Mouse (Mus musculus): Measurements from ENCODE around the gene Arr3. TPM values are rescaled to one million over a fixed set of nuclear protein-coding genes. Genes with fewer than 3 reads are reported as not detected.

Arr3 gene
- polyA plus RNA-seq, 1 experiment = not detected

DNA sequence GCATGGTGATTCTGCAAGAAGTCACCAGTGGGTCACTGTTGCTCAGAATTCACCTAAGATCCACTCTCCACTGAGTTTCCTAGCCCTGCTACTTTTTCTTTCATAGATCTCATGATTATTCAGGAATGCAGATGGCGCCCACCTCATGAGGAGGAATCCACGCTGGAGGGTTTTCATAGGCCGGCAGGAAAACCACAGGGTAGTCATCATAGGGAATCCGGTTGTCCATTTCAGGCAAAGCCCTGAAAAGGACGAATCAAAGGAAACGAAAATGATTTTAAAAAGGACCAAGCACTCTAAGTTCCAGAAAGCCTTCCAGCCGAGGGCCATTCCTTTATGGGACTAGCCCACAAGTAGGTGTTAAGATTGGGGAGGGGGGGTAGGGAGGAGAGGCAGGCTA lies 19.8 kb downstream of the Arr3 start:
- no peak for TF ChIP-seq POLR2A (IDR thresholded peaks at IDR 0.05; ENCODE audit: insufficient read depth, low read depth, low read length)
- no peak for TF ChIP-seq CTCF (IDR thresholded peaks at IDR 0.05; ENCODE audit: insufficient read depth, low read depth, low read length)
- WGBS = 30% methylated on average over 7 of the region's 7 CpGs
- peaks cover 4% of the 10 kb centered on the region; the same call in 1 of the 2 replicates for H3K4me1 ChIP-seq (ENCODE audit: control insufficient read depth, insufficient read depth, low read length)
- peak overlapping the region; percentile 57; the same call in 1 of the 2 replicates for H3K4me3 ChIP-seq (ENCODE audit: insufficient read depth, low read depth, low read length)
- no peak overlapping the region for H3K27ac ChIP-seq (ENCODE audit: insufficient read depth, low read depth, low read length)

GRCm38 (mm10) chrX:100625546-100625801 lies 20.2 kb downstream of the Arr3 start, which contains the start of gene Kif4:
Gene Kif4, plus strand, starts transcription at chrX:100625737.
- Histone ChIP-seq H3K27ac (ENCODE audit: insufficient read depth, low read depth, low read length) (no peak within 1 kb of the TSS; the same call in 1 of the 2 replicates), H3K4me1 (ENCODE audit: control insufficient read depth, insufficient read depth, low read length) (peaks cover 4% of the 10 kb centered on the region; the same call in 1 of the 2 replicates), H3K4me3 (ENCODE audit: insufficient read depth, low read depth, low read length) (peak within 1 kb of the TSS; percentile 57)
- 18% methylated on average over 3 of the region's 3 CpGs for WGBS
- TF ChIP-seq POLR2A (IDR thresholded peaks at IDR 0.05; ENCODE audit: insufficient read depth, low read depth, low read length) = no peak
- TF ChIP-seq CTCF (IDR thresholded peaks at IDR 0.05; ENCODE audit: insufficient read depth, low read depth, low read length) = no peak

DNA sequence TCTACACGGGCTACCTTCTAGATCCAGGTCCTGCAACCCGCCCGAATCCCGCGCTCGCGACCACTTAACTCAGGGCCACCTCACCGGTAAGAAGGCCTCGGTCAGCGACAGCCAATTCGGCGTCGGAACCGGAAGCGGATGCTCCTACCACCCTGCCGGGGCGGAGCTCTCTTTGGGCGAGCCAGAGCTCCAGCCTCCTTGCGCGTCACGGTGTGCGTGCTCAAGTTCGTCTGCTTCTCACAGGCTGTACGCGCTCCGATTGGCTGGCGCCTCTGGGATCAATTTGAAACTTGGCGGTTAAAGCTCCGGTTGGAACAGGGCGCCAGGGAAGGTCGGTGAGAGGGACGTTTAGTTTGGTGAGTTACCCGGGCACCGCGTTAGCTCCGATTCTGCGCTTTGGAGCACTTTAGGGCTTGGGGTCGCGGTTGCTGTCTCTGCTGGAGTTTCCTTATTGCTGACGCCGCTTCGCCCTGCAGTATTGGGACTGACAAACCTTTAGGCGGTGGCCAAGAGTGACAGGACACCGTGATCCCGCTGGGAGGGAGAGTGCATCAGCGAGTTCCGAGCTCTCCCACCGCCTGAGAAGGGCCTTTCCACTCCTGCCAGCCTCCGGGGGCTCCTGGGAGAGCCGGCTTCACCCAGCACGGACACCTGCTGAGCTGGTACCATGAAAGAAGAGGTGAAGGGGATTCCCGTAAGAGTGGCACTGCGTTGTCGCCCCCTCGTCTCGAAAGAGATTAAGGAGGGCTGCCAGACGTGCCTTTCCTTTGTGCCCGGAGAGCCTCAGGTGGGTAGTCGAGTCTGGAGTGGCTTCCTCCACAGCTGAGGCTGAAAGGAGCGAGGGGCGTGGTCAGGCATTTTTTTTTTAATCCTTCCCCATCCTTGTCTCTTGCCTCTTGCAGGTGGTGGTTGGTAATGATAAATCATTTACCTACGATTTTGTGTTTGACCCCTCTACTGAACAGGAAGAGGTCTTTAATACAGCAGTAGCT lies 20.8 kb downstream of the Arr3 start, which contains the start of gene Pdzd11:
Gene Pdzd11, minus strand, starts transcription at position 767 of the 992 bp plus-strand sequence.
- 15% methylated on average over 62 of the region's 62 CpGs for WGBS
- peaks cover 4% of the 10 kb centered on the region; the same call in 1 of the 2 replicates for H3K4me1 ChIP-seq (ENCODE audit: control insufficient read depth, insufficient read depth, low read length)
- H3K4me3 ChIP-seq (ENCODE audit: insufficient read depth, low read depth, low read length) = peak within 1 kb of the TSS; percentile 57
- TF ChIP-seq POLR2A (IDR thresholded peaks at IDR 0.05; ENCODE audit: insufficient read depth, low read depth, low read length) (no peak), CTCF (IDR thresholded peaks at IDR 0.05; ENCODE audit: insufficient read depth, low read depth, low read length) (no peak)
- H3K27ac ChIP-seq (ENCODE audit: insufficient read depth, low read depth, low read length) = no peak within 1 kb of the TSS; the same call in 1 of the 2 replicates

DNA sequence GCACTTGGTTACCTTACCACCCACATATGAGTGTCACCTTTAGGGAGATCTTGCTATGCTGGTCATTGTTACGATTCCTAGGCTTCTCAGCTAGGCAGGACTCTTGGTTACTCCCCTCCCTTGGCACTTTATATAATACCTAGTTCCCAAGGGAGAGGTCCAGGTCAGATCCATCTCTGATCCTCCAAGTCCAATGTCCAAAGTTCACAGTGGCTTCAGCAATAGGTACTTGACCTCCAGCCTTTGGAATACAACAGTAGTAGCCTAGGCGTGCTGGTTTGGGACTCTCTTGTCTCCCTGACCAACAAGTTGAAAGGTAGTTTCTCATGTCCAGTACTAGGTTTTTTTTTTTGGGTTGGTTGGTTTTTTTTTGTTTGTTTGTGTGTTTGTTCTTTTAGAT lies 23.8 kb downstream of the Arr3 start:
- 85% methylated on average over 2 of the region's 2 CpGs for WGBS
- TF ChIP-seq CTCF (IDR thresholded peaks at IDR 0.05; ENCODE audit: insufficient read depth, low read depth, low read length) = no peak
- no peak for TF ChIP-seq POLR2A (IDR thresholded peaks at IDR 0.05; ENCODE audit: insufficient read depth, low read depth, low read length)
- no peak overlapping the region for H3K4me3 ChIP-seq (ENCODE audit: insufficient read depth, low read depth, low read length)
- no peak overlapping the region for H3K27ac ChIP-seq (ENCODE audit: insufficient read depth, low read depth, low read length)
- peaks cover 4% of the 10 kb centered on the region; the same call in 1 of the 2 replicates for H3K4me1 ChIP-seq (ENCODE audit: control insufficient read depth, insufficient read depth, low read length)

DNA sequence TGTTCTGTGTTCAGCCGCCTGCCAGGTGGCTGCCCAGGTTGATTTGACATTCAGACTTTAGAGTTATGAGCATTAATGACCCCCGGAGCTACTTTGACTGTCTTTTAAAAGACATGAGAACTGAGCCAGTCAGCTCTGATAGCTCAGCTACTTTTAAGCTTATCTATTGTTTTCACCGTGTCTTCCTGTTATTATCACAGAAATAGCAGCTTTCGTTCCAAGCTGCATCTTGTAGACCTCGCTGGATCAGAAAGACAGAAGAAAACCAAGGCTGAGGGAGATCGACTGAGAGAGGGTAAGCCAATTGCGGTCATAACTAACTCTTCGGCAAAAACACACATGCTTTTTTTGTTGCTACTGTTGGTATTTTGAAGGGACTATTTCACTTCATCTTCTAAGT lies 33.2 kb downstream of the Arr3 start:
- 80% methylated on average over 8 of the region's 8 CpGs for WGBS
- no peak for TF ChIP-seq POLR2A (IDR thresholded peaks at IDR 0.05; ENCODE audit: insufficient read depth, low read depth, low read length)
- TF ChIP-seq CTCF (IDR thresholded peaks at IDR 0.05; ENCODE audit: insufficient read depth, low read depth, low read length) = no peak
- Histone ChIP-seq H3K27ac (ENCODE audit: insufficient read depth, low read depth, low read length) (no peak overlapping the region), H3K4me1 (ENCODE audit: control insufficient read depth, insufficient read depth, low read length) (no peaks in the 10 kb centered on the region), H3K4me3 (ENCODE audit: insufficient read depth, low read depth, low read length) (no peak overlapping the region)

GRCm38 (mm10) chrX:100652848-100653247 lies 47.6 kb downstream of the Arr3 start:
- TF ChIP-seq POLR2A (IDR thresholded peaks at IDR 0.05; ENCODE audit: insufficient read depth, low read depth, low read length) (no peak), CTCF (IDR thresholded peaks at IDR 0.05; ENCODE audit: insufficient read depth, low read depth, low read length) (no peak)
- Histone ChIP-seq H3K27ac (ENCODE audit: insufficient read depth, low read depth, low read length) (no peak overlapping the region), H3K4me3 (ENCODE audit: insufficient read depth, low read depth, low read length) (no peak overlapping the region), H3K4me1 (ENCODE audit: control insufficient read depth, insufficient read depth, low read length) (no peaks in the 10 kb centered on the region)

- TF ChIP-seq POLR2A (IDR thresholded peaks at IDR 0.05; ENCODE audit: insufficient read depth, low read depth, low read length) = no peak
- 87% methylated on average over 2 of the region's 2 CpGs for WGBS
- no peaks in the 10 kb centered on the region for H3K4me1 ChIP-seq (ENCODE audit: control insufficient read depth, insufficient read depth, low read length)
- H3K4me3 ChIP-seq (ENCODE audit: insufficient read depth, low read depth, low read length) = no peak overlapping the region
- no peak overlapping the region for H3K27ac ChIP-seq (ENCODE audit: insufficient read depth, low read depth, low read length)
Observed at GRCm38 (mm10) chrX:100664825-100665224, 59.5 kb downstream of the Arr3 start.

Other genes starting within 250 kb of the Arr3 start
- not detected in 2 replicates for gene Otud6a, start 176.5 kb upstream of the Arr3 start, polyA plus RNA-seq (2012; ENCODE audit: insufficient read depth, insufficient read length, low replicate concordance, missing spikeins)
- not detected in 2 replicates for gene Awat2, start 162.8 kb upstream of the Arr3 start, polyA plus RNA-seq (2012; ENCODE audit: insufficient read depth, insufficient read length, low replicate concordance, missing spikeins)
- not detected in 2 replicates for gene Igbp1, start 111.2 kb upstream of the Arr3 start, polyA plus RNA-seq (2012; ENCODE audit: insufficient read depth, insufficient read length, low replicate concordance, missing spikeins)
- gene Dgat2l6, start 80.7 kb upstream of the Arr3 start, polyA plus RNA-seq (2012; ENCODE audit: insufficient read depth, insufficient read length, low replicate concordance, missing spikeins) = not detected in 2 replicates
- not detected in 2 replicates for gene Awat1, start 33.2 kb upstream of the Arr3 start, polyA plus RNA-seq (2012; ENCODE audit: insufficient read depth, insufficient read length, low replicate concordance, missing spikeins)
- not detected in 2 replicates for gene P2ry4, start 10.6 kb upstream of the Arr3 start, polyA plus RNA-seq (2012; ENCODE audit: insufficient read depth, insufficient read length, low replicate concordance, missing spikeins)
- gene Kif4, start 20.2 kb downstream of the Arr3 start, polyA plus RNA-seq (2012; ENCODE audit: insufficient read depth, insufficient read length, low replicate concordance, missing spikeins) = not detected in 2 replicates
- not detected in 2 replicates for gene Pdzd11, start 21.1 kb downstream of the Arr3 start, polyA plus RNA-seq (2012; ENCODE audit: insufficient read depth, insufficient read length, low replicate concordance, missing spikeins)
- gene Gdpd2, start 124.4 kb downstream of the Arr3 start, polyA plus RNA-seq (2012; ENCODE audit: insufficient read depth, insufficient read length, low replicate concordance, missing spikeins) = not detected in 2 replicates
- gene Dlg3, start 162.2 kb downstream of the Arr3 start, polyA plus RNA-seq (2012; ENCODE audit: insufficient read depth, insufficient read length, low replicate concordance, missing spikeins) = 98.9 TPM in 1 of 2 replicates, not detected in the other

Data from olfactory bulb, adult 2 months (tissue).